Mouse (Mus musculus): ENCODE measurements around the gene Snrpg. TPM values are rescaled to one million over a fixed set of nuclear protein-coding genes. Genes with fewer than 3 reads are reported as not detected.

The Snrpg gene
- 217 TPM for total RNA-seq (2023)

GRCm38 (mm10) chr6:86370764-86371339 lies at the start of gene Snrpg:
Gene Snrpg (plus strand): TSS chr6:86371304.

DNA sequence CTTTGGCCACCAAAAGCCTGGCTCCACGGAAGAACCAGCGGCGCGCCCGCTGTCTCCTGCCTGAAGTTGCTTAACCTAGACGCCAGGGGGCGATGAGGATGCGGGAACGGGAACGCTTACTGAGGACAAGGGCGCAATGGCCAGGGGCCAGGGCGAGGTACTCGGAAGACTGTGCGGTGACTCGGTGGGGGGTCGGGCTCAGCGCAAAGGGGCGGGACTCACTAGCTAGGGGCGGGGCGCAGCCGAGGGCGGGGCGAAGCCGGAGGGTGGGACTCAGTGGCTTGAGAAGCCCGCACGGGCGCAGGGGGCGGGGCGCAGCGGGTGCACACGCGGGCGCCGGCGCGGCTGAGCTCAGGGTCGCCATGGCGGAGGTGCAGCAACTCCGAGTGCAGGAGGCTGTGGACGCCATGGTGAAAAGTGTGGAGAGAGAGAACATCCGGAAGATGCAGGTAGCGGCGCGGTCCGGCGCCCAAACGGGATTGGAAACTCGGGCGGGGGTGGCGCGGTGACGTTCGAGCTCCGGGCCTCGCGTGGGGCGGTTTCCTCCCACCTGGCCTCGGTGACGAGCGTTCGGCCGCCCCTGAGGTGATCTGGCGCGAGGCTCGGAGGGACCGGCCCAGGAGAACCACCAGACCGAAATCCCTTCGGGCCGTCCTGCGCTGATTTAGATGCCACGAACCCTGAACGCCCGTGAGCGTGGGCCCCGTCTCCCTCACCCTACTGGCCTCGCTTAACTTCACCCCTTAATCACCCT lies 5.6 kb upstream of the Snrpg start, which contains the start of gene Fam136a:
Gene Fam136a, plus strand, starts transcription at position 276 of the 754 bp plus-strand sequence.

DNA sequence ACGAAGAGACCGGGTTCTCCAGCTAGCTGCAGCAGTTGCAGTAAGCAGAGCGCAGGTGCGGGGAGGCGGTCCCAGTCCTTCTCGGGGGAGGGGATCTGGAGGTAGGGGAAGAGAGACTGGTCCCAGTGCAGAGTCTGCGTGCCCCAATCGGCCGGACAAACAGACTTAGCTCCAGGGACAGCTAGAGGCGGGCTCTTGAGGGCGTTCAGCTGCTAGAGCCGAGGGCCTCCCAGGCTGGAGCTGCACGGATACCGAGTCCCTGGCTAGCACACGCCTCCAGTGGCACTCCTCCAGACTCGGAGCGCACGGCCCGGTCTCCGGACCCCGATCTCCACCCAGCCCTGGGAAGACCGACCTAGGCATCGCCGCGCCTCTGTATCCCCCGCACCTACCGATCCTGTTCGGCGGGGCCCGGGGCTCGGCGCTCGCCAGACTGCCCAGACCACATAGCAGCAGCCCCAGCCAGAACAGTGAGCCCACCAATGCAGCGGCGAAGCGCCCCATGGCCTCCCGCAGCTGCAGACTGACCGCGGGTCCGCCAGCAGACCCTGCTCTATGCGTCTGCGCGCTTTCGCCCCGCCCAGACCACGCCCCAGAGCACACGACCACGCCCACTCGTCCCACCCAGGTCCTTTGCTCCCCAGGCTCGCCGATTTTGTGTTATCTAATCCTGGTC lies 25.6 kb downstream of the Snrpg start, which contains the start of gene Pcyox1:
Gene Pcyox1, minus strand, starts transcription at position 574 of the 676 bp plus-strand sequence.

DNA sequence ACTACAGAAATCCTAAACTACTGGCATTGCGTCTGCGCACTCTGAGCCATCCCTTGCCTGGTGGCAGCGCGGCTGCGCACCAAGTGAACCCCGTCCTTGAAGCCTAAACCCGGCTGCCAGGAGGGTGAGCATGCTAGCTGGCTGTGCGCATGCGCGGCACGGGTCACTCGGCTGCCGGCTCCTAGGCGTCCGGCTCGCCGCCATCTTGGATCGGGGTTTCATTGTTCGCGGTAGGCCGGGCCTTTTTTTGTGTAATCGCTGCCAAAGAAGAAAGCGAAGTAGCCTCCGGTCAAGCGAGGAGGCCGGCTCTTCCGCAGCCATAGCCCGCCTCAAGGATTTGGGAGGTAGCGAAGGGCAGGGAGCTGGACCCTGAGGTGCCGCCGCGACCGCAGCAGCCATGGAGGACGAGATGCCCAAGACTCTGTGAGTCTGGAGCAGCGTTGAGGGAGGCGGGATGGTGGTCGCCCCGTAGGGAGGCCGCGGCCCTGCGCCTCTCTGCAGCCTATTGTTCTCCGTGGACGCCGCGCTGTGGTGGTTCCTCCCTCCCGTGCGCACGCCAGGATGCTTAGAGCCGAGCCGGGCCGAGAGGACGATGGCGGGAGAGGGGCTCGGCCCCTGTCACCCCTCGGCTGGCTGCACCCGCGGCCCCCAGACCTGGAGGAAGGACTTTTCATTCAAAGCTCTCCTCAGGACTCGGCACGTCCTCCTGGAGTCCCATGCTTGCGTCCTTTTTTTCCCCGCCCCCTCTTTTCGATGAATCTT lies 33.2 kb downstream of the Snrpg start, which contains the start of gene Tia1:
Gene Tia1, plus strand, starts transcription at position 120 of the 762 bp plus-strand sequence.

GRCm38 (mm10) chr6:86426358-86426757 lies 55.3 kb downstream of the Snrpg start, which contains the start of gene Gm44790:
Gene Gm44790 (plus strand): TSS chr6:86426658.

Other genes starting within 250 kb of the Snrpg start
- not detected for gene Tgfa, start 176.1 kb upstream of the Snrpg start, total RNA-seq (2023)
- gene Fam136a, start 5.7 kb upstream of the Snrpg start, total RNA-seq (2023) = 14.2 TPM
- 8.6 TPM for gene Pcyox1, start 25.9 kb downstream of the Snrpg start, total RNA-seq (2023)
- gene Tia1, start 32.9 kb downstream of the Snrpg start, total RNA-seq (2023) = 68.8 TPM
- gene Gm44790, start 55.4 kb downstream of the Snrpg start, total RNA-seq (2023) = 4.8 TPM
- 41.8 TPM for gene C87436, start 67.1 kb downstream of the Snrpg start, total RNA-seq (2023)
- gene Pcbp1, start 155.0 kb downstream of the Snrpg start, total RNA-seq (2023) = 239 TPM